Mouse (Mus musculus) embryonic facial prominence, embryonic 12.5 days (tissue): ENCODE data around the gene Myof. TPM values are rescaled to one million over a fixed set of nuclear protein-coding genes. Genes with fewer than 3 reads are reported as not detected.

ENCODE experiments used
- ATAC-seq: fragments of 200-750 bp; cut with Nextera tagmentation; 2 replicates; pipeline ENCODE4 v1.8.0; 2017; ENCODE audit not compliant: insufficient number of reproducible peaks, insufficient read depth, low FRiP score, low TSS enrichment
- H3K27ac ChIP-seq: fragments of 300-500 bp; sonication (generic); 2 replicates; pipeline ENCODE4 v1.5.1; 2016; ENCODE audit warnings: mild to moderate bottlenecking
- H3K27me3 ChIP-seq: fragments of 300-500 bp; sonication (generic); 2 replicates; pipeline ENCODE4 v1.6.1; 2016; ENCODE audit warnings: mild to moderate bottlenecking, moderate library complexity
- H3K36me3 ChIP-seq: fragments of 300-500 bp; sonication (generic); 2 replicates; pipeline ENCODE4 v1.6.1; 2016; ENCODE audit warnings: mild to moderate bottlenecking
- H3K4me1 ChIP-seq: fragments of 300-500 bp; sonication (generic); 2 replicates; pipeline ENCODE4 v1.6.1; 2016
- H3K4me2 ChIP-seq: fragments of 300-500 bp; sonication (generic); replicated peaks from 2 replicates; pipeline ENCODE4 v1.6.1; 2016; ENCODE audit warnings: mild to moderate bottlenecking, moderate library complexity
- H3K4me3 ChIP-seq: fragments of 300-500 bp; sonication (generic); 2 replicates; pipeline ENCODE4 v1.5.1; 2016; ENCODE audit warnings: mild to moderate bottlenecking
- H3K9ac ChIP-seq: fragments of 300-500 bp; sonication (generic); 2 replicates; pipeline ENCODE4 v1.6.1; 2016; ENCODE audit warnings: mild to moderate bottlenecking, moderate library complexity
- H3K9me3 ChIP-seq: fragments of 300-500 bp; sonication (generic); 2 replicates; pipeline ENCODE4 v1.6.1; 2016; ENCODE audit warnings: mild to moderate bottlenecking, moderate library complexity
- WGBS: fragments of 180-500 bp; shearing (Covaris S2); methylation state at CpG from one replicate; pipeline ENCODE4 v1.1.7; 2016; 5-methylcytosine and 5-hydroxymethylcytosine counted together
- polyA plus RNA-seq: library from polyadenylated mRNA; unstranded; fragments of >200 nt; fragmentation: Nextera tagmentation; extraction: Ambion mirVana; gene quantifications from 2 replicates; pipeline ENCODE4 v1.2.1, GENCODE M21; 2016

Gene Myof
- polyA plus RNA-seq, 1 experiment from 2014 or later: 15.0 TPM

DNA sequence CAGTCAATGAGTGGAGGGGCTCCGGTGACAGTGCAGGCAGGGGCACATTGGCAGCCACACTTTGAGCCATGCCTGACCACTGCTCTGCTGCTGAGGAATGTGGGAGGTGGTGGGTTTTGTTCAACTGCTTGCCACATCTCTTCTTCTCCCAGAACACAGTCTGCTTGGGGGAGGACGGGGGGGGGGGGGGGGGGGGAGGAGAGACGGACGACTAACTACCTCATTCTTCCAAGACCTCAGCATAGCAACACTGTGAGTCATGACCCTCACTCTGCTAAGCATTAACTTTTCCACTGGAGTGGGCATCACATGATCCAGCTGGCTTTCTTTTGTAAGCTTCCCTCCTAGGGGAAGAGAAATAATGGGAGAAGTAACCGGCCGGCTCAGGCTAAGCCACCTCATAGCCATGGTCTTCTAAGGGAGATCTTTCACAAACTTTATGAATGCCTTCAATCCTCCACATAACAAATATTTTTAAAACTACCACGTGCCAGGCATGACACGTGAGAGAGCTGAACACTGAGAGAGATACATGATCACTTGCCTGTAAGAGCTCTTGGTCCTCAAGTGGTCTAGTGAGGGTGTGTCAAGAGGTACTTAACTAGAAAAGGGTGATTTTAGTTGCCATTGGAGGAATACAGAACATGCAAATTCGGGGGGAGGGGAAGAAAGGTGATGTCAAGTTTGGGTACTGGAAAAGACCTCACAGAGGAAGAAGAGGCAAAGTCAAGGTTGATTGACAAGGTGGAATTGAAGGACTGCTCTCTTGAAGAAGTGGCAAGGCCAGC lies 17.9 kb downstream of the Myof start:
- H3K27ac ChIP-seq: no peak overlapping the region
- H3K4me1 ChIP-seq: peaks cover 12% of the 10 kb centered on the region
- H3K9ac ChIP-seq: no peak overlapping the region
- no peak overlapping the region for H3K4me2 ChIP-seq
- no peaks in the 10 kb centered on the region for H3K27me3 ChIP-seq
- H3K4me3 ChIP-seq: no peak overlapping the region
- 58% methylated on average over 8 of the region's 9 CpGs for WGBS
- H3K9me3 ChIP-seq: no peaks in the 10 kb centered on the region
- peak; percentile 65; the same call in 1 of the 2 replicates for ATAC-seq
- no peaks in the 10 kb centered on the region for H3K36me3 ChIP-seq

DNA sequence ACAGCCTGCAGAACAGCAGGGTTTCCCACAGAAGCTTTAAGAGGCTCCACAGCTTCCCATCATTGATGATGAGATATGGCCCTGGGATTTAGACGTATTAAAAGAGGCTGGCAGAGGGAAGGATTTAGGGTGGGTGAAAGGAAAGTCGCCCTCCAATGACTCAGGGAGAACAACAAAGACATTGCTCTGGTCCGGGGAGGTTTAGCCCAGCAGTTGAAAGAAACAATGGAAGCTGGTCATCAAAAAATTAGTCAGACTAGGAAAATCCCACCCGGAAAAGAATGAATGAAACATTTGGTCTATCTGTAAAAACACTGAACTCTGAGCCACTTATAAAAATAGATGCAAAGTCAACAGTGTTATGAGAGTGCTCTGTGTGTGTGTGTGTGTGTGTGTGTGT lies 19.8 kb downstream of the Myof start:
- H3K4me3 ChIP-seq: no peak overlapping the region
- no peak for ATAC-seq
- WGBS: 67% methylated on average over 4 of the region's 4 CpGs
- no peak overlapping the region for H3K27ac ChIP-seq
- H3K9ac ChIP-seq: no peak overlapping the region
- no peaks in the 10 kb centered on the region for H3K9me3 ChIP-seq
- no peaks in the 10 kb centered on the region for H3K27me3 ChIP-seq
- H3K4me1 ChIP-seq: peaks cover 8% of the 10 kb centered on the region; the same call in 1 of the 2 replicates
- no peaks in the 10 kb centered on the region for H3K36me3 ChIP-seq
- H3K4me2 ChIP-seq: no peak overlapping the region

DNA sequence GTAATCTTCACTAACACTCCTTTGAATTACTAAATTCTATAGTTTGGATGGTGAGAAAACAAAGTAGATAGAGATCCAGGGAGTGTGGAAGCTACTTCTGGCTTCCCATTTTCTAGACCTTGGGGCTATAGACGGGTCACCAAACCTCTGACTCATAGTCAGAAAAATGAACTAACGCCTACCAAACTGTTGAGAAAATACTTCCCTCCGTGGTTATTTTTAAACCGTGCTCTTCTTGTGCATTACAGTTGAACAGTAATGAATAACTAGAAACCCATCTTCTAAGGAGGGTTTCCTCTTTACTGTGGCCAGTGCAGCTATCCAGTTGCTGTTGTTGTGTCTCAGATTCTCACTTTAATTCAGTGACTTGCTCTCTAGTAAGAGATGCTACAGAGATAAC lies 20.7 kb downstream of the Myof start:
- Histone ChIP-seq H3K9ac (no peak overlapping the region), H3K27ac (no peak overlapping the region), H3K9me3 (no peaks in the 10 kb centered on the region), H3K36me3 (no peaks in the 10 kb centered on the region), H3K4me2 (no peak overlapping the region), H3K4me3 (no peak overlapping the region), H3K27me3 (no peaks in the 10 kb centered on the region), H3K4me1 (peaks cover 8% of the 10 kb centered on the region; the same call in 1 of the 2 replicates)
- no peak for ATAC-seq
- WGBS: 70% methylated on average over 4 of the region's 4 CpGs

DNA sequence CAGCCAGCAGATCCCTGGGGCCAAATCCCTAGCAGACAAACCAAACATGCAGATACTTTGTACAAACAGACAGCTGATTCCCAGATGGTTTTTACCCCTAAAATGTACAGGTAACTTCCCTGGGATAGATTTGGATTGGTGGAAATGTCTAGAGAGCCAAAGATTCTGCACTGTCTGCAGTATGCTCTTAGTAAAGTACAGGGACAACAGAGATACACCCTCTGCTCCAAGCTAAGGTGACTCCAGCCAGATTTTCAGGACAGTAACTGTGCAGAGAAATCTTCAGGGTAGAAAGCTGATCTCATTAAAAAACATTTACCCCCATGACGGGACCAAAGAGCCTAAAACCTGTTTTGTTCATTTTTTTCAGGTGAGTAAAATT lies 27.5 kb downstream of the Myof start:
- Histone ChIP-seq H3K4me2 (no peak overlapping the region), H3K36me3 (no peaks in the 10 kb centered on the region), H3K4me1 (peaks cover 7% of the 10 kb centered on the region; the same call in 1 of the 2 replicates), H3K4me3 (no peak overlapping the region), H3K27me3 (no peaks in the 10 kb centered on the region), H3K9ac (no peak overlapping the region), H3K27ac (no peak overlapping the region), H3K9me3 (no peaks in the 10 kb centered on the region)
- 51% methylated on average over 1 of the region's 1 CpGs for WGBS
- no peak for ATAC-seq

DNA sequence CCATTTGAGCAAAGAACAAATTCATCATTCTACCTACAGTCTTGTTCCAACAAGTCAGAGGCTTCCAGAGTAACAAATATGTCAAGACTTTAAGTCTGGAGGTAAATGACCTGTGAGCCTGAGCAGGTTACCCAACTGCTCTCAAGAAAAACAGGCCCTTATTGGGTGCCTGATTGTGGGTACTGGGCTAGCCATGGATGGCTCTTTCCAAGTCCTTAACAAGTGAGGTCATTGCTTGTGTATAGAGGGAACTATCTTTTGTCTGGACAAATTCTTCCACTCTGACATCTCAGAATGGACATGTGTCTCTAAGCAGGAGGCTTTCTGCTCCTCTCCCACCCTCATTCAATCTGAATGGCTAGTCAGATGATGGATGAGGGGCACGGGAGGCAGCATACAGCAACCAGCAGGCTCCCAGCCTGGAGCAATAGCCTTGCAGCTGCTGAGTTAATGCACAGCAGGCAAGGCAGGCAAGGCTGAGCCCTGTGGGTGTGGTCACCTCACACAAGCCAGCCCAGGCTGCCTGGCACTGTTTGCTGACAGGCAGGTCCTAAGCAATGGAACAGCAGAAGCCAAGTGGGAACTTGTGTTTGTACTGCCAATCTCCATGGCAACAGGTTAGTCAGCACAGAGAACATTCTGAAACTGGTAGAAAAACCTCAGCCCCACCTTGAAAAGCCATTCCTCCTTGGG lies 28.1 kb downstream of the Myof start:
- peaks cover 7% of the 10 kb centered on the region; the same call in 1 of the 2 replicates for H3K4me1 ChIP-seq
- no peak overlapping the region for H3K27ac ChIP-seq
- no peak overlapping the region for H3K4me3 ChIP-seq
- H3K36me3 ChIP-seq: no peaks in the 10 kb centered on the region
- no peaks in the 10 kb centered on the region for H3K27me3 ChIP-seq
- H3K9me3 ChIP-seq: no peaks in the 10 kb centered on the region
- 4% methylated on average over 1 of the region's 1 CpGs for WGBS
- H3K9ac ChIP-seq: no peak overlapping the region
- peak; percentile 69 for ATAC-seq
- H3K4me2 ChIP-seq: no peak overlapping the region

DNA sequence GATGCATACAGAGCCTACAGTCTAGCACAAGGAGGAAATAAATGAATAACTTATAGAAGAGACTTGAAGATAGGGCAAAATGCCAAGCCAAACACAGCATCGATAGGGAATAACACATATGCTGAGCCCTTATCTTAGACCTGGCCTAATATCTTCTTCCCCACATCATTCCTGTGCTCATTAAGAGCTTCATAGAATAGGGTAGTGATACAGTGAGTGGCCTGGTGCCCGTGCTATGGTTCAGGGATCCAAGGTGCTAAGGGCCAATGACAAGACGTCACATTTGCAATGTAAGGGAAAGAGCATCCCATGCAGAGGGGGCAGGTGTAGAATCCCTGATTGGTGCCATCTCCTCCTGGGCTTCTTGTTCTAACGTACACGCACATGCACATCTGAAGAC lies 28.9 kb downstream of the Myof start:
- Histone ChIP-seq H3K9me3 (no peaks in the 10 kb centered on the region), H3K27me3 (no peaks in the 10 kb centered on the region), H3K4me1 (peaks cover 7% of the 10 kb centered on the region; the same call in 1 of the 2 replicates), H3K27ac (no peak overlapping the region), H3K4me3 (no peak overlapping the region), H3K9ac (no peak overlapping the region), H3K4me2 (no peak overlapping the region), H3K36me3 (no peaks in the 10 kb centered on the region)
- no peak for ATAC-seq
- WGBS: 92% methylated on average over 5 of the region's 5 CpGs

DNA sequence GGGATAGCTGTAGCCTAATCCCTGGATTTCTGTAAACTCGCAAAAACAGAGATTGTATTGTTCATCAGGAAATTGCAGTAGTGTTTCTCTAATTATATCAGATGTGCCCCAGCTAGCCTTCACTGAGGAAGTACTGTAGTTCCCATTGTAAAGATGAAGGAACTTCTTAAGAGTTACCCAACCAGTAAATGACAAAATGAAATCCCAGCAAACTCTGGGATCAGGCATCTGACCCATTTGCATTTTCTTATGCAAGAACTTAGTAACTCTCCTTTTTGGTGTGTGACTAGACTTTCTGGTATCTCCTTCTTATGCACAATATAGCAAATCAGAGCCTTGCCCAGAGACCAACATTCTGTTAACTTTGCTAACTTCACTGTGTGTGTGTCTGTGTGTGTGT lies 32.0 kb downstream of the Myof start:
- 54% methylated on average over 1 of the region's 1 CpGs for WGBS
- no peaks in the 10 kb centered on the region for H3K27me3 ChIP-seq

DNA sequence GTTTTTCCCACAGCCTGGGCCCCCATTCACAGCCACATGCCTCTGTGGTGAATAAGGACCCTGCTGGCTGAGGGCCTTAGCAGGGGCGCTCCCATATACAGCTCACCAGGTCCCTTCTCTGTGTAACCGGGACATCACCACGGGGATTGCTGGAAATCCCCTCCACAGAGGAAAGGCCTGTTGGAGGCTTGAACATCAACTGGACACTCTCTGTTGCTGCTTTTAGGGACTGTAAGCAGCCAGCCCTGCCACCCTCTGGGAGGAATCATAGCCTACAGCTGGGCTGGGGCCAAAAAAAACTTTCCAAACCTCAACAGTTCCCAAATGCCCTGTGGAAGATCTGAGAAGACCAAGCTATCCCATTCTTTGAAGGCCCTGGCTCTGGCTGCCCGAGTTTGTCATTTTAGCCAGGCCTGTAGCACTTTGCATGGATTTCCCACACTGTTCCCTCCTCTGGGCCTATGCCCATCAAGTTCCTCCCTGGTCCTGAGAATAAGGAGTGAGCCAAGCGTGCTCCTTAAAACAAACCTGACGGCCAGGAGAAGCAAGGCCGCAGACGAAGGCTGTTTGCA lies 38.5 kb downstream of the Myof start:
- Histone ChIP-seq H3K4me3 (no peak overlapping the region), H3K4me2 (no peak overlapping the region), H3K4me1 (0 out of 2 replicates have a peak, but pooled peaks cover 9% of the 10 kb centered on the region), H3K27ac (no peak overlapping the region), H3K27me3 (no peaks in the 10 kb centered on the region), H3K9ac (no peak overlapping the region), H3K36me3 (no peaks in the 10 kb centered on the region), H3K9me3 (no peaks in the 10 kb centered on the region)
- no peak for ATAC-seq
- WGBS: 82% methylated on average over 8 of the region's 8 CpGs

More for the DNA sequence above, 32.0 kb downstream of the Myof start:
- Histone ChIP-seq H3K4me2 (no peak overlapping the region), H3K4me3 (no peak overlapping the region), H3K9ac (no peak overlapping the region), H3K36me3 (no peaks in the 10 kb centered on the region), H3K27ac (no peak overlapping the region), H3K4me1 (peaks cover 7% of the 10 kb centered on the region; the same call in 1 of the 2 replicates), H3K9me3 (no peaks in the 10 kb centered on the region)
- no peak for ATAC-seq

DNA sequence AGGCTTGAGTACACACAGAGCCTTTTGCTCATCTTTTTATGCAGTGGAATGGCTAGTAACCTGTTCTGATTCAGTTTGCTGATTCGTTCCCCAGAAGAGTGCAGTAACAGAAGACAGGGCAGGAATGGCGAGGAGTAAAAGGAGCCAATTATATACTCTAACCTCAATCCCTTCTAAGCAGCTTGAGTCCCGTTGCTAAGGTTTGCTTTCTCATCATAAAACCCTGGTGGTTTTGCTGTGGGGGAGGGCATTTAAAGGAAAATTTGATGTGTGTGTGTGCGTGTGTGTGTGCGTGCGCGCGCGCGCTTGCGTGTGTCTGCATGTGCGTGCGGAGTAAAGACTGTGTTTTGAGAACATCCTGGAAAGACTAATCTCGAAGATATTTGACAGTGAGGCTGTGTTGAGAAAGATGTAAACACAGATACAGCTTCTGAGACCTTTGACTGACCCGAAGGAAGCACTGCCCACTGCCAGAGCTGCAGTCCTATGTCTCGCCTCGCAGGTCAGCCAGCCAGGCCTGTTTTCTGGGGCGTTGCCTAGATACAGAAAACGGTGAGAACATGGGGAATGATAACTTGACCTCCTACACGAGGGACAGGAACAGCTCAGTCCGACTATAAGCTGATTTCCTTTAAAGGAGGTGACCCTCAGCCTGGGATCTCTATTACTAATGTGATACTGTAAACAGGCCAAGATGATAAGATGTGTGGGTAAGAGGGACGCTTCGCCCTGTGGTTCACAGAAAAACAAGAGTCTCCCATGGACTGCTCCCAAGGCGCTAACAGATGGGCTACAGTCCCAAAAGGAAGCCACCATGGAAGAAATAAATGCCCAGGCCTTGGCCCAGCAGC lies 39.5 kb downstream of the Myof start:
- H3K4me2 ChIP-seq: no peak overlapping the region
- WGBS: 71% methylated on average over 24 of the region's 24 CpGs
- ATAC-seq: no peak
- no peaks in the 10 kb centered on the region for H3K36me3 ChIP-seq
- H3K4me3 ChIP-seq: no peak overlapping the region
- no peak overlapping the region for H3K9ac ChIP-seq
- H3K27me3 ChIP-seq: no peaks in the 10 kb centered on the region
- no peak overlapping the region for H3K27ac ChIP-seq
- 0 out of 2 replicates have a peak, but pooled peaks cover 9% of the 10 kb centered on the region for H3K4me1 ChIP-seq
- no peaks in the 10 kb centered on the region for H3K9me3 ChIP-seq

DNA sequence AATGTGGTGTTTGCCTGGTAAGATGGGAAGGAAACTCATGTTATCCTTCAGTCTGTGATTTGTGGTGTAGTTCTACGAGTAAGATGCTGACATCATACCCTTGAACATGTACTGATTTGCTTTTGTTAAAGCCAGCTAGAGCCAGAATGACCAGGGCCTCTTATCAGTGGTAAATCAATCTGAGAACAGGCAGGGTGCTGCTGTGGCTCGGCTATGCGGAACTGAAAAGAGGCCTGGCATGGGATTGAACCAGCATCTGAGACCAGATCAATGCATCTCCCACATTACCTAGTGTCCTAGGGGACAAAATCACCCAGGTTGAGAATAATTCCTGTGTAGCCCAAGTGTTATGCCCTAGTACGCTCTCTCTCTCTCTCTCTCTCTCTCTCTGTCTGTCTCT lies 40.6 kb downstream of the Myof start:
- no peaks in the 10 kb centered on the region for H3K27me3 ChIP-seq
- H3K9ac ChIP-seq: no peak overlapping the region
- H3K36me3 ChIP-seq: no peaks in the 10 kb centered on the region
- 83% methylated on average over 4 of the region's 4 CpGs for WGBS
- H3K4me2 ChIP-seq: no peak overlapping the region
- no peak for ATAC-seq
- H3K27ac ChIP-seq: no peak overlapping the region
- 0 out of 2 replicates have a peak, but pooled peaks cover 9% of the 10 kb centered on the region for H3K4me1 ChIP-seq
- no peak overlapping the region for H3K4me3 ChIP-seq
- no peaks in the 10 kb centered on the region for H3K9me3 ChIP-seq

DNA sequence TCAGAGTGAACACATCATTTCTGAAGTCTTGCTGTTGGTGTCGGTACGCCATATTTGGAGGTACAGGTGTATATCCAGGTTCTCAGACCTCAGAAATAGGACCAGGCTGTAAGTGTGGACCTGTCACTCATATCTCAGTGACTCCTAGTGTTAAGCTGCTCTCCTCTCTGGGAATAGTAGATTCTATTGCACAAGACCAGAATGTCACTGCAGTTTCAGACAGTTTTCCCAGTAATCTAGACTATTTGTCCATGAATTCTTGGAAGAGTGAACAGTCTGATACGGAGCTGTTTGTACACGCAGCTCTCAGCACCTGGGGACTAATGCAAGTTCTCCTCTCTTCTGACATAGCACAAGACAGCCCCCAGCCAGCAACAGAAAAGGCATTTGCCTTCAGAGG lies 42.4 kb downstream of the Myof start:
- H3K9me3 ChIP-seq: no peaks in the 10 kb centered on the region
- no peaks in the 10 kb centered on the region for H3K27me3 ChIP-seq
- ATAC-seq: no peak
- H3K4me2 ChIP-seq: no peak overlapping the region
- no peaks in the 10 kb centered on the region for H3K36me3 ChIP-seq
- H3K9ac ChIP-seq: no peak overlapping the region
- peaks cover 13% of the 10 kb centered on the region; the same call in 1 of the 2 replicates for H3K4me1 ChIP-seq
- H3K27ac ChIP-seq: no peak overlapping the region
- H3K4me3 ChIP-seq: no peak overlapping the region
- 92% methylated on average over 4 of the region's 4 CpGs for WGBS
